Mouse (Mus musculus) CD4-positive, CD25-positive, alpha-beta regulatory T cell, adult 4 months (primary cell): ENCODE results near the gene Zfp618. TPM values are rescaled to one million over a fixed set of nuclear protein-coding genes. Genes with fewer than 3 reads are reported as not detected.

Experiments used
- ATAC-seq: one replicate; pipeline ENCODE4 v1.8.0; 2017
- polyA plus RNA-seq, 2 experiments: library from polyadenylated mRNA; unstranded; fragments of 100-300 nt; shearing (Covaris generic); gene quantifications; one replicate each; pipeline ENCODE4 v1.2.1; 2017

Zfp618 gene
- polyA plus RNA-seq, 2 experiments from 2014 or later: 0.11 TPM; not detected in 1

GRCm38 (mm10) chr4:63158961-63159592, 193.7 kb downstream of the Zfp618 start:
- ATAC-seq: no peak

GRCm38 (mm10) chr4:63165636-63166035, 200.3 kb downstream of the Zfp618 start:
- no peak for ATAC-seq

GRCm38 (mm10) chr4:63166323-63166722, 200.9 kb downstream of the Zfp618 start:
- ATAC-seq: no peak

- ATAC-seq: no peak
Observed at GRCm38 (mm10) chr4:63170061-63170460, 204.7 kb downstream of the Zfp618 start.

GRCm38 (mm10) chr4:63171122-63171521, 205.7 kb downstream of the Zfp618 start:
- no peak for ATAC-seq

GRCm38 (mm10) chr4:63171969-63172685, 206.8 kb downstream of the Zfp618 start, which contains the start of gene Kif12:
Gene Kif12, minus strand, starts transcription at chr4:63172131.
- ATAC-seq: no peak

- no peak for ATAC-seq
Observed at GRCm38 (mm10) chr4:63181556-63181955, 216.2 kb downstream of the Zfp618 start.

GRCm38 (mm10) chr4:63186281-63186870, 221.0 kb downstream of the Zfp618 start:
- ATAC-seq: no peak

Other genes with a start within 250 kb of the Zfp618 start
- gene Ambp, start 189.2 kb downstream of the Zfp618 start, polyA plus RNA-seq: not detected
- not detected for gene Kif12, start 206.6 kb downstream of the Zfp618 start, polyA plus RNA-seq
- under 1 TPM; 0.33 to 0.75 TPM for gene Col27a1, start 248.4 kb downstream of the Zfp618 start, polyA plus RNA-seq